Comparison of ENCODE assay signal across 8 mouse cellular contexts in the genomic region with DNA sequence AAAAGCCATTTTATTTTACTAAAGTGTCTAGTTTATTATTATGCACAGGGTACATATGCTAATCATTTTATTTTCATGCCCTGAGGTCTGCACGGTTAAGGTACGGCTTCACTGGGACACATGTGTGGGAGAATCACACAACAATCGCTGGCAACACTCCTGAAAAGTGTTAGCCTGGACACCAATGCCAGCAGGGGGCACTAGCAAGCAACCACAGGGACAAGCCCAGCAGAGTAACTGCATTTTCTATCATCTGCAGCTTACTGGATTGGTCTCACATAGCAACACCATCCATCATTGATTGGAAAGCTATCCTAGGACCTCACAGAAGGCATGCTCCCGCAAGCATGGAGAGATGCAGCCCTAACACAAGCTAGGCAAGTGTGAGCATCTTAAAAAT. TPM values are rescaled to one million over a fixed set of nuclear protein-coding genes. Genes with fewer than 3 reads are reported as not detected.
DNase-seq lines count a peak whose midpoint lies in the region; ATAC-seq lines count a peak whose summit lies in the region.

No protein-coding gene starts in this region.

- H3K9me3 ChIP-seq in embryonic facial prominence, embryonic 10.5 days: no peaks in the 10 kb centered on the region
- no peaks in the 10 kb centered on the region for H3K9me3 ChIP-seq in hindbrain, embryonic 11.5 days (ENCODE audit: control insufficient read depth, low read length)
- no peaks in the 10 kb centered on the region for H3K9me3 ChIP-seq in midbrain, embryonic 14.5 days (ENCODE audit: control insufficient read depth, low read length)

- no peaks in the 10 kb centered on the region for H3K36me3 ChIP-seq in embryonic facial prominence, embryonic 10.5 days (replicated peaks)
- H3K36me3 ChIP-seq in hindbrain, embryonic 11.5 days (ENCODE audit: control insufficient read depth, insufficient read depth, low read length): no peaks in the 10 kb centered on the region
- H3K36me3 ChIP-seq in midbrain, embryonic 14.5 days (ENCODE audit: control insufficient read depth, insufficient read depth, low read length): no peaks in the 10 kb centered on the region
- H3K36me3 ChIP-seq in splenic B cell, adult 2 months (ENCODE audit: control insufficient read depth, insufficient read depth, low read length, poor library complexity, severe bottlenecking): no peaks in the 10 kb centered on the region

- H3K27ac ChIP-seq in embryonic facial prominence, embryonic 10.5 days (replicated peaks): no peak overlapping the region
- H3K27ac ChIP-seq in hindbrain, embryonic 11.5 days (ENCODE audit: low read depth, low read length): no peak overlapping the region
- H3K27ac ChIP-seq in midbrain, embryonic 14.5 days (replicated peaks; ENCODE audit: low read depth, low read length): no peak overlapping the region

- H3K9ac ChIP-seq in hindbrain, embryonic 11.5 days (ENCODE audit: low read depth, low read length): no peak overlapping the region
- H3K9ac ChIP-seq in midbrain, embryonic 14.5 days (replicated peaks; ENCODE audit: low read length): no peak overlapping the region

- WGBS in embryonic facial prominence, embryonic 10.5 days: 44% methylated on average over 4 of the region's 4 CpGs
- WGBS in hindbrain, embryonic 11.5 days: 43% methylated on average over 4 of the region's 4 CpGs
- WGBS in midbrain, embryonic 14.5 days: 39% methylated on average over 4 of the region's 4 CpGs

- peak; percentile 35 for DNase-seq in cerebellum, adult 11 months
- peak; percentile 36 to 85 for DNase-seq in adrenal gland, adult (ENCODE audit: inconsistent age in 2 of 2, low spot score in 1 of 2)
- DNase-seq in embryonic facial prominence, embryonic 10.5 days (ENCODE audit: low spot score): peak; percentile 76
- peak; percentile 84 for DNase-seq in hindbrain, embryonic 11.5 days (ENCODE audit: low spot score)
- DNase-seq in left cerebral cortex, postnatal 10 days (ENCODE audit: extremely low spot score in 1 of 2, low spot score in 2 of 2): peak; percentile 52 to 79
- DNase-seq in midbrain, embryonic 14.5 days: peak; percentile 93
- DNase-seq in splenic B cell, adult 2 months (ENCODE audit: low read depth, low spot score): peak; percentile 49

- H3K27me3 ChIP-seq in embryonic facial prominence, embryonic 10.5 days (replicated peaks; ENCODE audit: low read depth, poor library complexity, severe bottlenecking): 0 out of 2 replicates have a peak, but pooled peaks cover 3% of the 10 kb centered on the region
- no peaks in the 10 kb centered on the region for H3K27me3 ChIP-seq in hindbrain, embryonic 11.5 days (ENCODE audit: control insufficient read depth, insufficient read depth, low read length)
- no peaks in the 10 kb centered on the region for H3K27me3 ChIP-seq in midbrain, embryonic 14.5 days (ENCODE audit: control insufficient read depth, insufficient read depth, low read length)
- H3K27me3 ChIP-seq in splenic B cell, adult 2 months (ENCODE audit: control insufficient read depth, insufficient read depth, low read length, poor library complexity, severe bottlenecking): no peaks in the 10 kb centered on the region

- no peak for ATAC-seq in cerebellum, adult (ENCODE audit: insufficient number of reproducible peaks, low FRiP score, low TSS enrichment)
- ATAC-seq in hindbrain, embryonic 11.5 days (ENCODE audit: low FRiP score): peak; percentile 51; the same call in 1 of the 2 replicates
- no peak for ATAC-seq in midbrain, embryonic 14.5 days (ENCODE audit: low FRiP score, low TSS enrichment)

- intact Hi-C loops in left cerebral cortex, postnatal 10 days (cut with DNase I): loop anchor here (2.0 kb wide), 1 partner anchor 1318 kb away; no protein-coding TSS in a partner anchor

- H3K4me1 ChIP-seq in embryonic facial prominence, embryonic 10.5 days: no peaks in the 10 kb centered on the region
- H3K4me1 ChIP-seq in hindbrain, embryonic 11.5 days (replicated peaks; ENCODE audit: control insufficient read depth, insufficient read depth, low read length): no peaks in the 10 kb centered on the region
- H3K4me1 ChIP-seq in midbrain, embryonic 14.5 days (ENCODE audit: control insufficient read depth, insufficient read depth, low read length): no peaks in the 10 kb centered on the region

- no peak overlapping the region for H3K4me2 ChIP-seq in hindbrain, embryonic 11.5 days (replicated peaks; ENCODE audit: low read depth, low read length)
- no peak overlapping the region for H3K4me2 ChIP-seq in midbrain, embryonic 14.5 days (ENCODE audit: low read length)

- no peak overlapping the region for H3K4me3 ChIP-seq in embryonic facial prominence, embryonic 10.5 days
- H3K4me3 ChIP-seq in hindbrain, embryonic 11.5 days (ENCODE audit: low read depth, low read length): no peak overlapping the region
- no peak overlapping the region for H3K4me3 ChIP-seq in midbrain, embryonic 14.5 days (replicated peaks; ENCODE audit: low read depth, low read length)

RNA-seq across cellular contexts. Expression of a gene that starts 20.8 kb away (rescaled TPM):
- 94.1 and 94.9 TPM in 2 replicates for polyA plus RNA-seq in embryonic facial prominence, embryonic 10.5 days (2016; fragmentation: Nextera tagmentation; extraction: Ambion mirVana)
- 78.3 and 81.3 TPM in 2 replicates for polyA plus RNA-seq in hindbrain, embryonic 11.5 days (2014; fragmentation: Nextera tagmentation; extraction: Ambion mirVana)
- 10 to 100 TPM; 90.9 to 96.2 TPM for total RNA-seq in left cerebral cortex, postnatal 10 days (2021)
- 54.5 and 59.6 TPM in 2 replicates for polyA plus RNA-seq in midbrain, embryonic 14.5 days (2014; fragmentation: Nextera tagmentation; extraction: Ambion mirVana)

Comparison
In these comparisons a context has a peak if more than half of its experiments do, and no peak if none do; other contexts are left out.
1. DNase-seq: peak in every context shown above with its lines; median percentile 93 in midbrain, embryonic 14.5 days; 84 in hindbrain, embryonic 11.5 days; 76 in embryonic facial prominence, embryonic 10.5 days; 66 in left cerebral cortex, postnatal 10 days; 60 in adrenal gland, adult; 49 in splenic B cell, adult 2 months; 35 in cerebellum, adult 11 months.